Mouse (Mus musculus) T-helper 1 cell (primary cell): ENCODE data around the gene Agfg1.

Experiments
- in situ Hi-C: fragments of 300-600 bp; cut with MboI, MseI; formaldehyde crosslinking; loops from one replicate; pipeline ENCODE4 v1.15.1; 2025; ENCODE audit warnings: high pct_unique_total_duplicates

The Agfg1 gene

DNA sequence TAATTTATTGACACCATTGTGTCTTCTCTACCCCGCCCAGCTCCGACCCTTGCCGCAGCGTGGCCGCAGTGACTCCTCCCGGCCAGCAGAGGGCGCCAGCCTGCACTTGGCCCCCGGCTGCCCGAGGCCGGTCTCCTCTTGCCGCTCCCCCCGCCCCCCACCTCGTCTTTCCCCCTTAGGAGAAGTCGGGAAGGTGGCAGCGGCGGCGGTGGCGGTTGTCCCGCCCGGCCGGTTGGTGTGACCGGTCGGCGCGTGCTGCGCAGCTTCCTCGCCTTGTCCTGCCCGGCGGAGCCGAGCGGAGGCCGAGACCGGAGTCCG, at the start of gene Agfg1:
TSS of gene Agfg1 (plus strand) at position 188 of the 318 bp plus-strand sequence.
- in situ Hi-C loops = no loop called here

GRCm38 (mm10) chr1:82791105-82791504, 48.2 kb upstream of the Agfg1 start:
- in situ Hi-C loops = loop anchor here (25.0 kb wide), 1 partner anchor 921 kb away; no protein-coding TSS in a partner anchor

DNA sequence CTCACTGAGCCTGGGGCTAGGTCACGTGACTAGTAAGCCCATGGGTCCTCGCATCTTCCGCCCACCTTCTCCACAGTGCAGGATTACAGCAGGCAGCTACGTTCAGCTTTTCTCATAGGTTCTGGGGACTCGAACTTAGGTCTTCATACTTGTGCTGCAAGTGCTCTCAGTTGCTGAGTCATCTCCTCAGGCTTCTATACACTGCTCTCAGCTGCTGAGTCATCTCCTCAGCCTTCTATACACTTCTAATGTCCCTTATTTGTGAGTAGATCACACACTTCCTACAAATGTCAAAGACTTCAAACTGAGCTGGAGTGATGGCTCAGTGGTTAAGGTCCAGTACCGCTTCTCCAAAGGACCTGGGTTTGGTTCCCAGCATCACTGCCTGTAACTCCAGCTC, 47.0 kb upstream of the Agfg1 start:
- in situ Hi-C loops = loop anchor here (25.0 kb wide), 1 partner anchor 920 kb away; no protein-coding TSS in a partner anchor

DNA sequence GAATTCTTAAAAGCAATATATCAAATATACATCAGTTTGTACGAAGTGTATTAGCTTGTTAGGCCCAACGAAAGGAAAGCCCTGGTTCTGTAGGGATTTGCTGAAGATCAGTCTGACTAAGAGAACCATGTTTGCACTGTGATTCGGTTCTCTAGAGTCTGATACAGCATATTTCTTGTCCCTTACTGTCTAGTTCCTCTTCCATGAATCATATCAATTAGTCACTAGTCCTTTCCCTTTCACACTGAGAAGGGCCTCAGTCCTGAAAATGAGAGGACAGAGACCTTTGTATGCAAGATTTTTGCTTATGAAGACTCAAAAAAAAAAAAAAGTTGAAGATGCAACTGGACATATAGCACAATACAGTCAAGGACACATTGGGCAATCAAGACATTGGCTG, 46.2 kb upstream of the Agfg1 start:
- in situ Hi-C loops = loop anchor here (25.0 kb wide), 1 partner anchor 919 kb away; no protein-coding TSS in a partner anchor

- in situ Hi-C loops = loop anchor here (25.0 kb wide), 1 partner anchor 918 kb away; no protein-coding TSS in a partner anchor
Measured at GRCm38 (mm10) chr1:82793986-82794385, 45.3 kb upstream of the Agfg1 start.

- in situ Hi-C loops = loop anchor here (5.0 to 25.0 kb wide), 2 partner anchors 107 to 917 kb away; no protein-coding TSS in a partner anchor
Measured at GRCm38 (mm10) chr1:82795211-82795610, 44.1 kb upstream of the Agfg1 start.

DNA sequence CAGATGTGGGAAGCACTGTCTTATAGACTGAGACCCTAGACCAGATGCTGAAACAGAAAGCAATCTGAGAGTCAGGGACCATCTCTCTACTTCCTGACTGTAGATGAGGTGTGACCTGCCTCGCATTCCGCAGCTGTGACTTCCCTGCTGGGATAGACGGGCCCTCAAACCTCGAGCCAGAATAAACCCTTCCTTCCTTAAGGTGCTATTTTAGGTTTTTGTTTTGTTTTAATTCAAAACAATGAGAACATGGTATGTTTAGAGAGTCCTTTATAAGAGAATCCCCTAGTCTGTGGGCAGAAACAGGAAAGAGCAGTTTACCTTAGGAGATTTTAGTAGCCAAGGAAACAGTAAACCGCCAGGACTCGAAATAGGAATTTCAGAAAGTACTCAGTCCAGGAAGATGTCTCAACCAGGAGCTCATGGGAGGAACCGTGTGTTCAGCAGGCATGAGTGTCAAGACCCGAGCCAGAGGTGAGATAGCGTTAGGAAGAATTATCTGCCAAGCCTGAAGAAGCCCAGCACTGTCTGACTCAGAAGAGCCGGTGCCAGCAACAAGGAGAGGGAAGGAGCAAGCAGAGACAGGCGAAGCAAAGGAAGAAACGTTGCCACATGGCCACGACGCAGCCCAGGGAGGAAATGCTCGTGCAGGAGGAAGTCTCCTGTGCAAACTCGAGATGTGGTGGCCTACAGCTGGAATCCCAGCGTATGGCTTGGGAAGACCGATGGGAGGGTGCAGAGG, 43.4 kb upstream of the Agfg1 start:
- in situ Hi-C loops = loop anchor here (5.0 to 25.0 kb wide), 2 partner anchors 106 to 916 kb away; no protein-coding TSS in a partner anchor

DNA sequence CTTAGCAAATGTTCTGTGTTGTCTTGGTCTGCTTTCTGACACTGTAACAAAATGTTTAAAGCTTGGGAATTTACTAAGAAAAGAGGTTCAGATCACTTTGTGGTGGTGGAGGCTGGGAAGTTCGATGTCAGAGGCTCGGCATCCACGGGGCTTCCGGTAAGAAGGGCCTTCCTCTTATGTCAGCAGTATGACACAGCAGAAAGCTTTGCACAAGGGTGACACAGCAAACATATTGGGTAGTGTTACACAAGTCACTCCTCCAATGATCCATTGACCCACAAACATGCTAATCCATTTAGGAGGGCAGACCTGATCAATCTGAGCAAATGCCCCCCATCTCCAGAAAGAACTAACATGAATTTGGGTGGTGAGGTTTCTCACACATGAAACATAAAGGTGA, 42.2 kb upstream of the Agfg1 start:
- in situ Hi-C loops = loop anchor here (5.0 to 25.0 kb wide), 2 partner anchors 105 to 915 kb away; no protein-coding TSS in a partner anchor

DNA sequence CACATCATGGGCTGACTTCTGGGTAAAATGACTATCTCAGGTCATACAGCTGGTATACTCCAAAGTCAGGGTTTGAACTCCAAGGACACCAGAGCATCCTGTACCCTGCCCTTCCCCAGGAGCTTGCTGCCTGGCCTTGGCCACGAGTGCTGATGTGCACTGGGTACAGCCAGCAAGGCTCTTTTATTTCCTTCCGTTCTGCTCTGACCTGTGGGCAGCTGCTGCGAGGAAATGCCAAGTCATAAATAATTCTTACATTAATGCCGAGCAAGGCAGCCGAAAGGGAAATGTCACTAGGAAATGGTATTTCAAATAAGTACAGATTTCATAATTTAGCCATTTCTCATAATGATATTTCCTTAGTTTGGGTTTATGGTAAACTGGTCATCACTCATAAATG, 41.0 kb upstream of the Agfg1 start:
- in situ Hi-C loops = loop anchor here (5.0 to 25.0 kb wide), 2 partner anchors 104 to 914 kb away; no protein-coding TSS in a partner anchor

GRCm38 (mm10) chr1:82798922-82799321, 40.4 kb upstream of the Agfg1 start:
- in situ Hi-C loops = loop anchor here (5.0 to 25.0 kb wide), 2 partner anchors 103 to 913 kb away; no protein-coding TSS in a partner anchor

DNA sequence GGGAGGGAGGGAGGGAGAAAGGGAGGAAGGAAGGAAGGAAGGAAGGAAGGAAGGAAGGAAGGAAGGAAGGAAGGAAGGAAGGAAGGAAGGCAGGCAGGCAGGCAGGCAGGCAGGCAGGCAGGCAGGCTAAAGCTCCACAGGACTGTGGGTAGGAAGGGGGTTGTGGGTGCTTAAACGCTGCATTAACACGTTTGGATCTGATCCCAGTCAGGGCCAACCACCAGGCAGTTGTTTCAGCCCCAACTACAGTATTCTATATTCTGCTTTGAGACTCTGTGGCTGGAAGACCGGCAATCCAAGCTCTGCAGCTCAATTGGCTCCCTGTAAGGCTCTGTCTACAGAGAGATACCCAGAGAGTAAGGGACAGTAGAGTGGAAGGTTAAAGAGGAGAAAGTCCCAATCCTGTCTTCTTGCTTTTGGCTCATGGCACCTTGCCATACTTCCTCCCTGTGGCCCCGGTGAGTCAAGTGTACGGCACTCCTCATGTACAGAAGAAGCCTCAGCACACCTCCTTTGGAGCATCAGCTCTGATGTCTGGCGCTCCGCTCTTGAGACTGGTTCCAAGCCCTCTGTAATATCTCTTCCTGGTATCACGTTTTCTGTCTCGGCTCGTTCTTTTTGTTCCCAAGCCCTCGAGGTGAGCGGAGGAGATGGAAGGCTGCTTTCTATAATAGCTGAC, 38.0 kb upstream of the Agfg1 start:
- in situ Hi-C loops = no loop called here

- in situ Hi-C loops = no loop called here
Measured at GRCm38 (mm10) chr1:82803608-82804007, 35.7 kb upstream of the Agfg1 start.

- in situ Hi-C loops = no loop called here
Measured at GRCm38 (mm10) chr1:82804059-82804458, 35.2 kb upstream of the Agfg1 start.

GRCm38 (mm10) chr1:82806391-82806790, 32.9 kb upstream of the Agfg1 start:
- in situ Hi-C loops = no loop called here

DNA sequence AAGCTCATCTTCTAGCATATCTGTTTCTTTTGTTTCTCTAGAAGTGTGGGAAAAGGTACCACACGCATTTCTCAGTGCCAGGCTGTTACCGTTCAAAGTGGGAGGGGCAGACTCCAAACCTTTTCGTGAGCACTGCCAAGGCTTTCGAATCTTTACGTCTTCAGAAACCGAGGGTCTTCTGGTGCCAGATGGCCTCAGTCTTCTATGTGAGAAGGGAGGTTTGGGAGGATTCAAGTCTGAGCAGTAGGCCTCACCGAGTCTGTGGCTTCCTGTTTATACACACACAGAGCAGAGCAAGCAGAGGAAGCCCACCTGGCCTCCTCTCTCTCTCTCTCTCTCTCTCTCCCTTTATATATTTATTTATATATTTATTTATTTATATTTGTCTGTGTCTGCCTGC, 32.1 kb upstream of the Agfg1 start:
- in situ Hi-C loops = no loop called here

DNA sequence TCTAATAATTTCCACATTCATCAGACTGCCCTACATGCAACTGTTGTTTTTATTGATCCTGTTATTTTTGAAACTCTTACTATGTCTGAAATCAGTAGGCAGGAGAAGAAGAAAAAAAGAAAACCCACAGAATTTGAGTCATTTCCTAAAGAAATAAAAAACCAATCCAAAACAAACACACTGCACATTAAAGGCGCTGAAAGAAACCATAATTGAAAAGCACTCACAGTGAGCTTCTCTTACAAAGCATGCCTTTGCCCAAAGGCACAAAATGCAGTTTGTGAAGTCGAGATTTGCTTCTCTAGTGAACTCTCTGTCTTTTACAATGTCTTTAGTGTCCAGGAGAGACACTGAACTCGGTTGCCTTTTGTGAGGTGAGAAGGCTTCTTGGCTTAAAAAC, 30.7 kb upstream of the Agfg1 start:
- in situ Hi-C loops = no loop called here

DNA sequence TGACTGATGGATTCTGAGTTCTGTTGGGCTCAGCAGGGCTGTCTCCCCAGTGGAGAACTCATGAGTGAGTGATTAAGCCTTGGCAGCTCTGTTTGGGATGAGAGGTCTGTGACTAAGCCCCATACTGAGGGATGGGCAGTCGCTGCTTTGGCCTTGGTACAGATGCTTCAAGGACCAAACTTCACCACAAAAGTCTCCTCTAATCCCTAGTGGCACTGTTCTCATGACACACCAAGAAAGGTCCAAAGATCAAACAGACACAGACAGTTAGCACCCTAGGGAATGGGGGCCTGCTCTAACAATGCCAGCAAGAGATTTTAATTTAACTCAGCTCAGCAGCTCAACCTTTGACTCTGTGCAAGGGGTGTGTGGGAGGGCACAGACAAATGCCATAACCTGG, 27.5 kb upstream of the Agfg1 start:
- in situ Hi-C loops = no loop called here

DNA sequence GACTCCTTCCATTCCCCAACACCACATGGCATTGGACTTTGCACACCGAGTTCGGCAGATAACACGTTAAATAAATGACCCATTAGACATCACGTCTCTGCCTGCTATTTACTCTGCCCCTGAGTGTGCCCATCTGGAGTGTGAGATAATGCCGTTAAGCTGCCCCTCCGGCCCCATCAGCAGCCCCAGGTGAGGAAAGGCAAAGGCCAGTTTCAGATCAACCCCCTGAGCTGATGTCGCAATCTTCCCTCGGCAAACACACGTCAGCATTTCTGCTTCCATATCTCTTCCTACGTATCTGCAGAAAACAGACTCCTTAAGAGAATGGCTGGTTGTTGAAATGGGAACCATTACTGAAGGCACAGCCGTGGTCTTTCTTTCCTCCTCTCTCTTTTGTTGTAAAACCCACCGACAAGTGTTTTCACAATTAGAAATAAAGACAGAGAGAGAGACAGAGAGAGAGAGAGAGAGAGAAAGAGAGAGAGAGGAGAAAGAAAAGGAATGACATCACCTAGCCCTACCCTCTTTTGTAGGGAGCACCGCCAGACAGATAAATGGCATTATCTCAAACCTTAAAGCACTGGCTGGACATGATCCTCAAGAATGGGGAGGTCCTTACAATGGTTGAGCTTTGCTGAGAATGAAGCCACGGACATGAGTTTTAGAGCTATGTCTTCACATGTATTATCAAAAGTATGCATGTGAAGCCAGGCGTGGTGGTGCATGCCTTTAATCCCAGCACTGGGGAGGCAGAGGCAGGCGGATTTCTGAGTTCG, 23.2 kb upstream of the Agfg1 start:
- in situ Hi-C loops = no loop called here

- in situ Hi-C loops = no loop called here
Measured at GRCm38 (mm10) chr1:82819366-82819765, 19.9 kb upstream of the Agfg1 start.

DNA sequence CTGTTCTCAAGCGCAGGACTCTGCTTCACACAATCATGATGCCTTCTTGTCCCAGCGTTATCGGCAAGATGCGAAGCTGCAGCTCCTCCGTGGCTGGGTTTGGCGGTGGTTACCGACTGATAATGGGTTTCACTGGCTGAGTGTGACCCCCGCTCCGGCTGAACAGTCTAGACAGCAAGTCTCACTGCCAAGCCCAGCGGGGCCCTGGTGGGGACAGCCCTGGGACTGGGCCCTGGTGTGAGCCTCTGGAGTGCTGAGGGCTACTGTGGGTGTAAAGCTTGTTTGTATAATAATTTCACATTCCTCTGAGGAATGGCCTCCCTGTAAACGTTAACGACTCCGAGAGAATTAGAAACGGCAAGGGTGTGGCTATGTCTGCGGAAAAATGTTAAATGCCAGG, 19.1 kb upstream of the Agfg1 start:
- in situ Hi-C loops = no loop called here

DNA sequence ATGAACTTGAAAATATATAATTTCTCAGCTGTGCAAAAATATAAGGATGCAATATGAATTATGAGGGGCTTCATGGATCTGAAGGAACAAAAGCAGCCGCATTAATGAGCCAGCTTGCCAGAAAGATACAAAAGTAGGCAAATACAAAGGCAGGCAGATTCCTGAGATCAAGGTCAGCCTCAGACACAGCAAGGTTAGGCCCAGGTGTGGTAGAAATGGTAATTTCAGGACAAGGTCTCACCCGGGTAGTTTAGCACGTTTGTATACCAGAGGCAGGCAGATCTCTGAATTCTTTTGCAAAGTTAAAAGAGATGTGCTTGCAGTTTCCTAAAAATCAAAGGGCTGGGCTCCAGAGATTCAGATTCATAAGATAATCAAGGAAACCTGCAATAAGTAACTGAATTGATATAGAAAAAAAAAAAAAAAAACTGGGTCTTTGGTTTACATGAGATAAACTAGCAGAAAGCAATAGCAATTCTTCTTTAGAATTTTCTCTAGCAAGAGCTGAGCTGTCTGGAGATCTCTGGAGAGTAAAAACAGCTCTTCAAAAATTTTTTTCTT, 18.6 kb upstream of the Agfg1 start:
- in situ Hi-C loops = no loop called here

DNA sequence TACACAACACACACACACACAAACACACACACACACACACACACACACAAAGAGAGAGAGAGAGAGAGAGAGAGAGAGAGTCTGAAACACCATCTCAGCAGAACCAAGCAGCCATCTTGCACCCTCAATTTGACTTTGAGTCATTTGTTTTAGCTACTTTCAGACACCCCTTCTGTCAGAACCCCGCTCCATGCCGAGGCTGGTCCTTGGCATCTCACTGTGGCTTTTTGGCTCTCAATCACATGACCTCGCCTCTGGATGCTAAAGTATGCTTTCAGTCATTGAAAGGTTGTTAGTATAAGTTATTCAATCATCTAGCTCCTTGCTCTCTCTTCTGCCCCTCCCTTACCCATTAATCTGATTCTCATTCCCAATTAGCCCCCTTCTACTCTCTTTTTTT, 17.4 kb upstream of the Agfg1 start:
- in situ Hi-C loops = no loop called here
